Mouse (Mus musculus) gonadal fat pad, adult 2 months (tissue): Measurements from ENCODE around the gene Naa40. TPM values are rescaled to one million over a fixed set of nuclear protein-coding genes. Genes with fewer than 3 reads are reported as not detected.

ENCODE experiments used
- DNase-seq: peaks from one replicate; pipeline ENCODE4 v3.0.0-alpha.2; 2012; ENCODE audit warnings: low read depth
- polyA plus RNA-seq: library from polyadenylated mRNA; depleted of rRNA; stranded (reverse); fragments of >200 nt; gene quantifications from 2 replicates; pipeline ENCODE4 v1.2.3, GENCODE M21; 2012; rRNA removed

The Naa40 gene
- polyA plus RNA-seq, 1 experiment = 29.7 TPM

GRCm38 (mm10) chr19:7181496-7181895 is 59.5 kb downstream of the Naa40 start:
- DNase-seq = no peak

DNA sequence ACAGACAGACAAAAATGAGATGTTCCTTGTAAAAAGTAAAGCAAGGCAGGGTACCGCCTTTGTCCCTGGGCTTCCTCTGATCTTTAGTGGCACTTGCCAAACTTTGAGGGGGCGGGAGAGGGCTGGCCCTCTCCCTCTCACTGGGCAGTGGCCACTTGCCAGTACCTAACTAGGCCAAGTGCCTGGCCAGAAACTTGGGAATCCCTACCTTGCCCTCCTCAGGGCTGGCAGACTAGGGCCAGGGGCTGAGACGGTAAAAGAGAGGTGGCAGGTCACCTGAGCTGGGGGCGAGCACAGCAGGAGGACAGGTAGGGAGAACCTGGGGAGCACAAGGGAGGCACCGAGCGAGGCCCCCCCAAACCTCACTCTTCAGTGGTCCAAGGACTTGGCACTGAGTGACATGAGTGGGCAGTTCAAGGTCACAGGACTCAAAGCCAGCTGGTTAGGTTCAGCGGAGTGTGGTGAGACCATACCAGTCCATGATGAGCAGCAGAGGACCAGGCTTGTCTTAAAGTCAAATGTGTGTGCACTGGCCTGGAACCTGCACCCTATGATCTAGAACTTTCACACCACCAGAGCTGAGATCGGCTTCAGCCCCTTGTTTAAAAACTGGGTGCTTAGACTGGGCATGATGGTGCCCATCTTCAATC is 60.1 kb downstream of the Naa40 start:
- no peak for DNase-seq

- DNase-seq = no peak
Observed at GRCm38 (mm10) chr19:7178841-7179452, 62.0 kb downstream of the Naa40 start.

GRCm38 (mm10) chr19:7177804-7178511 is 63.0 kb downstream of the Naa40 start:
- DNase-seq = no peak

DNA sequence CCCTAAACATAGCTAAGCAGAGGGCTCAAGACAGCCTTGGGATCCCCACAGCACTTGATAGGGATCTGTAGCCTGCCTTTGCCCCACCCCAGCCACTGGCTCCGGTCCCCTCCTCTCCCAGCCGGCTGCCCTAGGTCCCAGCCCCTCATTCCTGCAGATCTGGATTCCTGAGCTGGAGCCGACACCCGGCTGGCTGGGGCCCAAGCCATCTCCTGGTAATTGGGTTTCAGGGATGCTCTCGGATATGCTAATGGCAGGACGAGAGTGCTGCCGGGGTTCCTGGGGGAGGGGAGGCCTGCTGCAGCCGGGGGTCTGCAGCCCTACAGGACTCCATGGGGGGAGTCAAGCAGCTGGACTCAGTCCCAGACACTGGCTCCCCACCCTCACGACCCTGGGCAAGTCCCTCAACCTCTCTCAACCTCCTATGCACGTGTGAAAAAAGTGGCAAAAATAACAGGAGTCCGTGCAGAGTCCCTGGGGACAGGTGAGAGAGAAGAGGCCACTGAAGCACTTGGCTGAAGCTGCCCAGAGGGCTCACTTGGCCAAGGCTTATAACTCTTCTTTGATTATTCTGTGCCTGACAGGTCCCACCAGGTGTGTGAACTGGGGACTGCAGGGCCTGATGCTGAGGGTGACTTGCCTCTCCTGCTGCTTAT is 64.8 kb downstream of the Naa40 start:
- no peak for DNase-seq

Other genes starting within 250 kb of the Naa40 start
- 65.3 and 68.7 TPM in 2 replicates for gene Dnajc4, start 248.6 kb downstream of the Naa40 start, polyA plus RNA-seq
- gene Nudt22, start 245.1 kb downstream of the Naa40 start, polyA plus RNA-seq = 45.2 and 46.9 TPM in 2 replicates
- gene Trpt1, start 245.1 kb downstream of the Naa40 start, polyA plus RNA-seq = 18.6 and 21.1 TPM in 2 replicates
- 10.3 and 11.8 TPM in 2 replicates for gene Fermt3, start 221.7 kb downstream of the Naa40 start, polyA plus RNA-seq
- gene Stip1, start 201.2 kb downstream of the Naa40 start, polyA plus RNA-seq = 42.0 and 46.0 TPM in 2 replicates
- gene Macrod1, start 184.4 kb downstream of the Naa40 start, polyA plus RNA-seq = 29.9 and 42.2 TPM in 2 replicates
- gene Flrt1, start 135.5 kb downstream of the Naa40 start, polyA plus RNA-seq = 0.51 and 0.91 TPM in 2 replicates
- 121 and 122 TPM in 2 replicates for gene Otub1, start 34.9 kb downstream of the Naa40 start, polyA plus RNA-seq
- 1,770 and 2,047 TPM in 2 replicates for gene Cox8a, start 23.6 kb downstream of the Naa40 start, polyA plus RNA-seq
- gene Rcor2, start 26.1 kb upstream of the Naa40 start, polyA plus RNA-seq = 11.7 and 11.8 TPM in 2 replicates
- gene Mark2, start 100.7 kb upstream of the Naa40 start, polyA plus RNA-seq = 50.9 and 83.8 TPM in 2 replicates
- gene Spindoc, start 141.8 kb upstream of the Naa40 start, polyA plus RNA-seq = 14.7 and 15.5 TPM in 2 replicates
- 20.7 and 21.1 TPM in 2 replicates for gene 2700081O15Rik, start 176.4 kb upstream of the Naa40 start, polyA plus RNA-seq
- gene Rtn3, start 242.1 kb upstream of the Naa40 start, polyA plus RNA-seq = 190 and 205 TPM in 2 replicates